Mouse (Mus musculus) kidney, adult 2 months (tissue): ENCODE measurements around the gene Psme3.

ENCODE experiments used
- CTCF ChIP-seq: fragments of 200-500 bp; conservative IDR thresholded peaks from 2 replicates; pipeline ENCODE4 v1.5.1; 2011; ENCODE audit warnings: low read depth, mild to moderate bottlenecking, control low read depth, low read length, moderate library complexity, mixed read lengths; ENCODE audit not compliant: insufficient read depth, insufficient read length
- POLR2A ChIP-seq: fragments of 200-500 bp; IDR thresholded peaks from one replicate; pipeline ENCODE4 v1.6.1; 2011; ENCODE audit warnings: low read depth, low read length, control low read depth

GRCm38 (mm10) chr11:101351100-101351720, 35.2 kb downstream of the Psme3 start:
- TF ChIP-seq CTCF (no peak), POLR2A (no peak)
